Mouse (Mus musculus) neutrophil, adult 65 days (primary cell): ENCODE results near the gene Tmem174. TPM values are rescaled to one million over a fixed set of nuclear protein-coding genes. Genes with fewer than 3 reads are reported as not detected.

Experiments used
- total RNA-seq: library from RNA; stranded (reverse); gene quantifications from 2 replicates; pipeline ENCODE4 v1.2.4, GENCODE M21; 2023

Tmem174 gene
- not detected in 2 replicates for total RNA-seq

GRCm38 (mm10) chr13:98637145-98637544, at the start of gene Tmem174:
TSS of gene Tmem174 (minus strand) at chr13:98637410.

Other genes starting within 250 kb of the Tmem174 start
- gene Gm10320, start 145.4 kb downstream of the Tmem174 start, total RNA-seq, result not detected in 2 replicates
- gene Tmem171, start 57.4 kb upstream of the Tmem174 start, total RNA-seq, result not detected in 2 replicates
- gene Fcho2, start 178.0 kb upstream of the Tmem174 start, total RNA-seq, result 130 and 164 TPM in 2 replicates